Mouse (Mus musculus) stomach, embryonic 15.5 days (tissue): ENCODE data around the gene Cpsf6. TPM values are rescaled to one million over a fixed set of nuclear protein-coding genes. Genes with fewer than 3 reads are reported as not detected.

ENCODE experiments used
- ATAC-seq: fragments of 200-750 bp; cut with Nextera tagmentation; 2 replicates; pipeline ENCODE4 v1.8.0; 2017; ENCODE audit warnings: low read depth, moderate number of reproducible peaks, moderate TSS enrichment; ENCODE audit not compliant: insufficient read depth, low FRiP score
- H3K27ac ChIP-seq: fragments of 300-500 bp; sonication (generic); 2 replicates; pipeline ENCODE4 v1.5.1; 2015; ENCODE audit warnings: mild to moderate bottlenecking, inconsistent platforms
- H3K27me3 ChIP-seq: fragments of 300-500 bp; sonication (generic); replicated peaks from 2 replicates; pipeline ENCODE4 v1.6.1; 2015; ENCODE audit warnings: inconsistent platforms
- H3K36me3 ChIP-seq: fragments of 300-500 bp; sonication (generic); 2 replicates; pipeline ENCODE4 v1.6.1; 2015; ENCODE audit warnings: inconsistent platforms
- H3K4me1 ChIP-seq: fragments of 300-500 bp; sonication (generic); 2 replicates; pipeline ENCODE4 v1.6.1; 2015; ENCODE audit warnings: inconsistent platforms
- H3K4me2 ChIP-seq: fragments of 300-500 bp; sonication (generic); 2 replicates; pipeline ENCODE4 v1.6.1; 2015; ENCODE audit warnings: mild to moderate bottlenecking, inconsistent platforms
- H3K4me3 ChIP-seq: fragments of 300-500 bp; sonication (generic); replicated peaks from 2 replicates; pipeline ENCODE4 v1.5.1; 2015; ENCODE audit warnings: inconsistent platforms
- H3K9ac ChIP-seq: fragments of 300-500 bp; sonication (generic); 2 replicates; pipeline ENCODE4 v1.6.1; 2015; ENCODE audit warnings: inconsistent platforms
- H3K9me3 ChIP-seq: fragments of 300-500 bp; sonication (generic); 2 replicates; pipeline ENCODE4 v1.6.1; 2016; ENCODE audit warnings: inconsistent platforms
- WGBS: fragments of 180-500 bp; shearing (Covaris S2); methylation state at CpG from one replicate; pipeline ENCODE4 v1.1.7; 2015; 5-methylcytosine and 5-hydroxymethylcytosine counted together
- polyA plus RNA-seq: library from polyadenylated mRNA; unstranded; fragments of >200 nt; fragmentation: Nextera tagmentation; extraction: Ambion mirVana; gene quantifications from 2 replicates; pipeline ENCODE4 v1.2.1, GENCODE M21; 2015

Cpsf6 gene
- polyA plus RNA-seq, 1 experiment from 2014 or later, result 117 TPM

- Histone ChIP-seq H3K4me3 (no peak overlapping the region), H3K27ac (no peak overlapping the region), H3K4me2 (no peak overlapping the region), H3K9me3 (no peaks in the 10 kb centered on the region), H3K4me1 (no peaks in the 10 kb centered on the region), H3K9ac (no peak overlapping the region), H3K36me3 (no peaks in the 10 kb centered on the region), H3K27me3 (no peaks in the 10 kb centered on the region)
- no peak for ATAC-seq
- whole genome bisulfite sequencing, result 81% methylated on average over 15 of the region's 15 CpGs
Measured at GRCm38 (mm10) chr10:117403344-117403953, 23.6 kb upstream of the Cpsf6 start.

GRCm38 (mm10) chr10:117402403-117403333, 22.9 kb upstream of the Cpsf6 start:
- no peak for ATAC-seq
- no peaks in the 10 kb centered on the region for H3K4me1 ChIP-seq
- H3K36me3 ChIP-seq, result no peaks in the 10 kb centered on the region
- H3K4me3 ChIP-seq, result no peak overlapping the region
- H3K4me2 ChIP-seq, result no peak overlapping the region
- no peaks in the 10 kb centered on the region for H3K9me3 ChIP-seq
- H3K9ac ChIP-seq, result no peak overlapping the region
- H3K27me3 ChIP-seq, result no peaks in the 10 kb centered on the region
- H3K27ac ChIP-seq, result no peak overlapping the region
- 66% methylated on average over 20 of the region's 20 CpGs for WGBS

GRCm38 (mm10) chr10:117401364-117401763, 21.5 kb upstream of the Cpsf6 start:
- no peak for ATAC-seq
- H3K4me2 ChIP-seq, result no peak overlapping the region
- H3K36me3 ChIP-seq, result no peaks in the 10 kb centered on the region
- no peak overlapping the region for H3K9ac ChIP-seq
- H3K4me1 ChIP-seq, result no peaks in the 10 kb centered on the region
- H3K9me3 ChIP-seq, result no peaks in the 10 kb centered on the region
- no peak overlapping the region for H3K27ac ChIP-seq
- H3K27me3 ChIP-seq, result no peaks in the 10 kb centered on the region
- H3K4me3 ChIP-seq, result no peak overlapping the region
- WGBS, result 84% methylated on average over 4 of the region's 4 CpGs

- WGBS, result 79% methylated on average over 4 of the region's 4 CpGs
- H3K27ac ChIP-seq, result no peak overlapping the region
- ATAC-seq, result no peak
- H3K36me3 ChIP-seq, result no peaks in the 10 kb centered on the region
- no peak overlapping the region for H3K4me3 ChIP-seq
- H3K9ac ChIP-seq, result no peak overlapping the region
- H3K4me1 ChIP-seq, result no peaks in the 10 kb centered on the region
- no peaks in the 10 kb centered on the region for H3K27me3 ChIP-seq
- no peaks in the 10 kb centered on the region for H3K9me3 ChIP-seq
- H3K4me2 ChIP-seq, result no peak overlapping the region
Measured at GRCm38 (mm10) chr10:117400246-117400954, 20.6 kb upstream of the Cpsf6 start.

- Histone ChIP-seq H3K36me3 (no peaks in the 10 kb centered on the region), H3K9me3 (no peaks in the 10 kb centered on the region), H3K27me3 (no peaks in the 10 kb centered on the region), H3K27ac (no peak overlapping the region), H3K4me1 (no peaks in the 10 kb centered on the region), H3K4me2 (no peak overlapping the region), H3K9ac (no peak overlapping the region), H3K4me3 (no peak overlapping the region)
- ATAC-seq, result no peak
- WGBS, result 85% methylated on average over 3 of the region's 3 CpGs
Measured at GRCm38 (mm10) chr10:117399839-117400238, 20.0 kb upstream of the Cpsf6 start.

GRCm38 (mm10) chr10:117399196-117399595, 19.4 kb upstream of the Cpsf6 start:
- H3K27ac ChIP-seq, result no peak overlapping the region
- H3K27me3 ChIP-seq, result no peaks in the 10 kb centered on the region
- 63% methylated on average over 2 of the region's 2 CpGs for WGBS
- no peak for ATAC-seq
- H3K4me2 ChIP-seq, result no peak overlapping the region
- H3K9me3 ChIP-seq, result no peaks in the 10 kb centered on the region
- H3K36me3 ChIP-seq, result no peaks in the 10 kb centered on the region
- H3K4me3 ChIP-seq, result no peak overlapping the region
- H3K4me1 ChIP-seq, result no peaks in the 10 kb centered on the region
- H3K9ac ChIP-seq, result no peak overlapping the region

GRCm38 (mm10) chr10:117398044-117398780, 18.4 kb upstream of the Cpsf6 start:
- Histone ChIP-seq H3K36me3 (no peaks in the 10 kb centered on the region), H3K4me1 (no peaks in the 10 kb centered on the region), H3K4me2 (no peak overlapping the region), H3K27me3 (no peaks in the 10 kb centered on the region), H3K9me3 (no peaks in the 10 kb centered on the region), H3K9ac (no peak overlapping the region), H3K27ac (no peak overlapping the region), H3K4me3 (no peak overlapping the region)
- 77% methylated on average over 18 of the region's 18 CpGs for WGBS
- ATAC-seq, result no peak

GRCm38 (mm10) chr10:117397106-117397625, 17.4 kb upstream of the Cpsf6 start:
- ATAC-seq, result no peak
- H3K4me2 ChIP-seq, result peak overlapping the region; percentile 40
- H3K27me3 ChIP-seq, result no peaks in the 10 kb centered on the region
- H3K4me3 ChIP-seq, result no peak overlapping the region
- H3K4me1 ChIP-seq, result no peaks in the 10 kb centered on the region
- no peak overlapping the region for H3K27ac ChIP-seq
- no peaks in the 10 kb centered on the region for H3K36me3 ChIP-seq
- H3K9ac ChIP-seq, result no peak overlapping the region
- WGBS, result 55% methylated on average over 9 of the region's 10 CpGs
- no peaks in the 10 kb centered on the region for H3K9me3 ChIP-seq

GRCm38 (mm10) chr10:117396386-117397048, 16.7 kb upstream of the Cpsf6 start:
- Histone ChIP-seq H3K36me3 (no peaks in the 10 kb centered on the region), H3K9ac (no peak overlapping the region), H3K4me3 (0 out of 2 replicates have a peak overlapping the region, but pooled peaks have one; percentile 13), H3K27ac (no peak overlapping the region), H3K27me3 (no peaks in the 10 kb centered on the region), H3K4me1 (no peaks in the 10 kb centered on the region), H3K9me3 (no peaks in the 10 kb centered on the region), H3K4me2 (peak overlapping the region; percentile 40)
- ATAC-seq, result no peak
- WGBS, result 38% methylated on average over 18 of the region's 18 CpGs

GRCm38 (mm10) chr10:117395801-117396200, 16.0 kb upstream of the Cpsf6 start:
- no peak overlapping the region for H3K27ac ChIP-seq
- WGBS, result 93% methylated on average over 2 of the region's 2 CpGs
- ATAC-seq, result no peak

More at GRCm38 (mm10) chr10:117395801-117396200, 16.0 kb upstream of the Cpsf6 start:
- Histone ChIP-seq H3K27me3 (no peaks in the 10 kb centered on the region), H3K36me3 (no peaks in the 10 kb centered on the region), H3K4me3 (no peak overlapping the region), H3K4me2 (no peak overlapping the region), H3K9ac (no peak overlapping the region), H3K9me3 (no peaks in the 10 kb centered on the region), H3K4me1 (no peaks in the 10 kb centered on the region)
